Mouse (Mus musculus): ENCODE data around the gene Rgs3. TPM values are rescaled to one million over a fixed set of nuclear protein-coding genes. Genes with fewer than 3 reads are reported as not detected.

Rgs3 gene
- polyA plus RNA-seq, 1 experiment: 49.5 TPM

GRCm38 (mm10) chr4:62624679-62625450, 65.2 kb downstream of the Rgs3 start:
- Histone ChIP-seq H3K4me3 (ENCODE audit: insufficient read depth, low read depth, low read length) (0 out of 2 replicates have a peak overlapping the region, but pooled peaks have one; percentile 1), H3K27ac (replicated peaks; ENCODE audit: low read depth, low read length) (peak overlapping the region; percentile 88)

GRCm38 (mm10) chr4:62625451-62626061, 65.9 kb downstream of the Rgs3 start:
- H3K4me1 ChIP-seq (ENCODE audit: control insufficient read depth, insufficient read depth, insufficient read length, low read length): peaks cover 31% of the 10 kb centered on the region
- H3K4me3 ChIP-seq (ENCODE audit: insufficient read depth, low read depth, low read length): no peak overlapping the region
- H3K27ac ChIP-seq (replicated peaks; ENCODE audit: low read depth, low read length): no peak overlapping the region; the same call in 1 of the 2 replicates

More at GRCm38 (mm10) chr4:62624679-62625450, 65.2 kb downstream of the Rgs3 start:
- peaks cover 24% of the 10 kb centered on the region for H3K4me1 ChIP-seq (ENCODE audit: control insufficient read depth, insufficient read depth, insufficient read length, low read length)

- Histone ChIP-seq H3K4me3 (ENCODE audit: insufficient read depth, low read depth, low read length) (no peak overlapping the region), H3K27ac (replicated peaks; ENCODE audit: low read depth, low read length) (no peak overlapping the region), H3K4me1 (ENCODE audit: control insufficient read depth, insufficient read depth, insufficient read length, low read length) (peaks cover 39% of the 10 kb centered on the region)
Observed at GRCm38 (mm10) chr4:62626228-62627026, 66.8 kb downstream of the Rgs3 start.

- Histone ChIP-seq H3K27ac (replicated peaks; ENCODE audit: low read depth, low read length) (peak overlapping the region; percentile 51), H3K4me1 (ENCODE audit: control insufficient read depth, insufficient read depth, insufficient read length, low read length) (peaks cover 39% of the 10 kb centered on the region), H3K4me3 (ENCODE audit: insufficient read depth, low read depth, low read length) (no peak overlapping the region)
Observed at GRCm38 (mm10) chr4:62627331-62627730, 67.7 kb downstream of the Rgs3 start.

GRCm38 (mm10) chr4:62628547-62628946, 68.9 kb downstream of the Rgs3 start:
- no peak overlapping the region for H3K27ac ChIP-seq (replicated peaks; ENCODE audit: low read depth, low read length)
- H3K4me1 ChIP-seq (ENCODE audit: control insufficient read depth, insufficient read depth, insufficient read length, low read length): peaks cover 40% of the 10 kb centered on the region
- H3K4me3 ChIP-seq (ENCODE audit: insufficient read depth, low read depth, low read length): no peak overlapping the region

GRCm38 (mm10) chr4:62629461-62629860, 69.8 kb downstream of the Rgs3 start:
- Histone ChIP-seq H3K4me1 (ENCODE audit: control insufficient read depth, insufficient read depth, insufficient read length, low read length) (peaks cover 45% of the 10 kb centered on the region), H3K27ac (replicated peaks; ENCODE audit: low read depth, low read length) (peak overlapping the region; percentile 36), H3K4me3 (ENCODE audit: insufficient read depth, low read depth, low read length) (no peak overlapping the region)

GRCm38 (mm10) chr4:62629905-62630304, 70.3 kb downstream of the Rgs3 start:
- H3K27ac ChIP-seq (replicated peaks; ENCODE audit: low read depth, low read length): peak overlapping the region; percentile 36
- no peak overlapping the region for H3K4me3 ChIP-seq (ENCODE audit: insufficient read depth, low read depth, low read length)
- H3K4me1 ChIP-seq (ENCODE audit: control insufficient read depth, insufficient read depth, insufficient read length, low read length): peaks cover 46% of the 10 kb centered on the region

- peaks cover 40% of the 10 kb centered on the region for H3K4me1 ChIP-seq (ENCODE audit: control insufficient read depth, insufficient read depth, insufficient read length, low read length)
- no peak overlapping the region for H3K4me3 ChIP-seq (ENCODE audit: insufficient read depth, low read depth, low read length)
- 0 out of 2 replicates have a peak overlapping the region, but pooled peaks have one; percentile 35 for H3K27ac ChIP-seq (replicated peaks; ENCODE audit: low read depth, low read length)
Observed at GRCm38 (mm10) chr4:62633243-62633642, 73.6 kb downstream of the Rgs3 start.

GRCm38 (mm10) chr4:62634054-62634591, 74.5 kb downstream of the Rgs3 start:
- no peak overlapping the region for H3K4me3 ChIP-seq (ENCODE audit: insufficient read depth, low read depth, low read length)
- H3K4me1 ChIP-seq (ENCODE audit: control insufficient read depth, insufficient read depth, insufficient read length, low read length): peaks cover 34% of the 10 kb centered on the region
- H3K27ac ChIP-seq (replicated peaks; ENCODE audit: low read depth, low read length): 0 out of 2 replicates have a peak overlapping the region, but pooled peaks have one; percentile 35

GRCm38 (mm10) chr4:62634840-62635239, 75.2 kb downstream of the Rgs3 start:
- H3K4me3 ChIP-seq (ENCODE audit: insufficient read depth, low read depth, low read length): no peak overlapping the region
- no peak overlapping the region for H3K27ac ChIP-seq (replicated peaks; ENCODE audit: low read depth, low read length)
- H3K4me1 ChIP-seq (ENCODE audit: control insufficient read depth, insufficient read depth, insufficient read length, low read length): peaks cover 27% of the 10 kb centered on the region

GRCm38 (mm10) chr4:62636047-62636446, 76.4 kb downstream of the Rgs3 start:
- no peak overlapping the region for H3K27ac ChIP-seq (replicated peaks; ENCODE audit: low read depth, low read length)
- no peak overlapping the region for H3K4me3 ChIP-seq (ENCODE audit: insufficient read depth, low read depth, low read length)

GRCm38 (mm10) chr4:62637856-62638604, 78.4 kb downstream of the Rgs3 start:
- Histone ChIP-seq H3K27ac (replicated peaks; ENCODE audit: low read depth, low read length) (peak overlapping the region; percentile 11; the same call in 1 of the 2 replicates), H3K4me1 (ENCODE audit: control insufficient read depth, insufficient read depth, insufficient read length, low read length) (peaks cover 33% of the 10 kb centered on the region), H3K4me3 (ENCODE audit: insufficient read depth, low read depth, low read length) (no peak overlapping the region)

More at GRCm38 (mm10) chr4:62636047-62636446, 76.4 kb downstream of the Rgs3 start:
- peaks cover 23% of the 10 kb centered on the region for H3K4me1 ChIP-seq (ENCODE audit: control insufficient read depth, insufficient read depth, insufficient read length, low read length)

GRCm38 (mm10) chr4:62640496-62641229, 81.0 kb downstream of the Rgs3 start:
- Histone ChIP-seq H3K4me3 (ENCODE audit: insufficient read depth, low read depth, low read length) (no peak overlapping the region), H3K4me1 (ENCODE audit: control insufficient read depth, insufficient read depth, insufficient read length, low read length) (peaks cover 31% of the 10 kb centered on the region), H3K27ac (replicated peaks; ENCODE audit: low read depth, low read length) (peak overlapping the region; percentile 66)

GRCm38 (mm10) chr4:62641230-62641589, 81.6 kb downstream of the Rgs3 start:
- peaks cover 32% of the 10 kb centered on the region for H3K4me1 ChIP-seq (ENCODE audit: control insufficient read depth, insufficient read depth, insufficient read length, low read length)
- peak overlapping the region; percentile 76 for H3K27ac ChIP-seq (replicated peaks; ENCODE audit: low read depth, low read length)
- H3K4me3 ChIP-seq (ENCODE audit: insufficient read depth, low read depth, low read length): no peak overlapping the region

All from brown adipose tissue, adult 24 weeks (tissue).